Mouse (Mus musculus): Measurements from ENCODE around the gene Adamts17. TPM values are rescaled to one million over a fixed set of nuclear protein-coding genes. Genes with fewer than 3 reads are reported as not detected.

Gene Adamts17
- total and polyA plus RNA-seq, 3 experiments, result 0.33 to 0.42 TPM; not detected in 1

- H3K9ac ChIP-seq (ENCODE audit: control insufficient read depth, low read depth, low read length, poor library complexity, severe bottlenecking), result no peak overlapping the region
- no peak for TF ChIP-seq EP300 (IDR thresholded peaks at IDR 0.05; ENCODE audit: low read depth in 1 of 2, low read length in 2 of 2)
- no peak for TF ChIP-seq MXI1 (IDR thresholded peaks at IDR 0.05; ENCODE audit: low read depth, low read length)
- TF ChIP-seq MAX (IDR thresholded peaks at IDR 0.05; ENCODE audit: low read length), result no peak
- TF ChIP-seq ELF1 (IDR thresholded peaks at IDR 0.05; ENCODE audit: low read depth, low read length), result no peak
- no peak for TF ChIP-seq JUND (IDR thresholded peaks at IDR 0.05; ENCODE audit: low read depth, low read length)
- TF ChIP-seq MAZ (IDR thresholded peaks at IDR 0.05; ENCODE audit: low read depth, low read length), result no peak
- TF ChIP-seq USF1 (IDR thresholded peaks at IDR 0.05; ENCODE audit: low read depth, low read length), result no peak
- no peak for TF ChIP-seq E2F4 (IDR thresholded peaks at IDR 0.05; ENCODE audit: borderline replicate concordance, low read depth, low read length)
- TF ChIP-seq POLR2AphosphoS2 (IDR thresholded peaks at IDR 0.05; ENCODE audit: low read length), result no peak
- no peak for TF ChIP-seq CTCF (IDR thresholded peaks at IDR 0.05 in 2 of 3, conservative IDR thresholded peaks at IDR 0.05 in 1 of 3; ENCODE audit: control insufficient read depth in 1 of 3, insufficient read depth in 1 of 3, low read depth in 2 of 3, low read length in 3 of 3, poor library complexity in 1 of 3, severe bottlenecking in 1 of 3)
- TF ChIP-seq MYC (IDR thresholded peaks at IDR 0.05; ENCODE audit: low read depth, low read length), result no peak
- TF ChIP-seq MYB (IDR thresholded peaks at IDR 0.05; ENCODE audit: low read depth, low read length), result no peak
- no peak for TF ChIP-seq NELFE (IDR thresholded peaks at IDR 0.05; ENCODE audit: low read depth, low read length)
- TF ChIP-seq UBTF (IDR thresholded peaks at IDR 0.05; ENCODE audit: borderline replicate concordance, insufficient read depth, low read depth, low read length), result no peak
- TF ChIP-seq POLR2AphosphoS5 (IDR thresholded peaks at IDR 0.05; ENCODE audit: borderline replicate concordance, low read depth, low read length), result no peak
- TF ChIP-seq GABPA (IDR thresholded peaks at IDR 0.05; ENCODE audit: low read depth, low read length), result no peak
- TF ChIP-seq MEF2A (IDR thresholded peaks at IDR 0.05; ENCODE audit: extremely low read depth, insufficient replicate concordance, low read depth, low read length, poor library complexity, severe bottlenecking), result no peak
- TF ChIP-seq TAL1 (IDR thresholded peaks at IDR 0.05; ENCODE audit: low read length), result no peak
- TF ChIP-seq GATA1 (IDR thresholded peaks at IDR 0.05; ENCODE audit: low read depth, low read length), result no peak
- no peaks in the 10 kb centered on the region for H3K36me3 ChIP-seq (ENCODE audit: control insufficient read depth in 1 of 2, insufficient read depth in 2 of 2, low read length in 2 of 2)
- H3K4me1 ChIP-seq (ENCODE audit: control insufficient read depth in 1 of 2, insufficient read depth in 2 of 2, low read length in 2 of 2), result no peaks in the 10 kb centered on the region
- no peaks in the 10 kb centered on the region for H3K79me2 ChIP-seq (ENCODE audit: control insufficient read depth, insufficient read depth, low read length, poor library complexity)
- no peak for DNase-seq (ENCODE audit: low read depth, low spot score)
- H3K4me3 ChIP-seq (ENCODE audit: control insufficient read depth in 1 of 2, insufficient read depth in 1 of 2, low read depth in 2 of 2, low read length in 2 of 2), result no peak overlapping the region
- H3K27ac ChIP-seq (ENCODE audit: control insufficient read depth, low read depth, low read length), result no peak overlapping the region
- H3K27me3 ChIP-seq (ENCODE audit: control insufficient read depth in 1 of 2, insufficient read depth in 2 of 2, low read length in 2 of 2), result no peaks in the 10 kb centered on the region
- H3K9me3 ChIP-seq (replicated peaks; ENCODE audit: insufficient read depth, low read length), result no peaks in the 10 kb centered on the region
These were observed 93.7 kb downstream of the Adamts17 start for GRCm38 (mm10) chr7:66933251-66933650.

- Histone ChIP-seq H3K9ac (ENCODE audit: control insufficient read depth, low read depth, low read length, poor library complexity, severe bottlenecking) (no peak overlapping the region), H3K4me3 (ENCODE audit: control insufficient read depth in 1 of 2, insufficient read depth in 1 of 2, low read depth in 2 of 2, low read length in 2 of 2) (no peak overlapping the region), H3K27ac (ENCODE audit: control insufficient read depth, low read depth, low read length) (no peak overlapping the region), H3K27me3 (ENCODE audit: control insufficient read depth in 1 of 2, insufficient read depth in 2 of 2, low read length in 2 of 2) (no peaks in the 10 kb centered on the region), H3K4me1 (ENCODE audit: control insufficient read depth in 1 of 2, insufficient read depth in 2 of 2, low read length in 2 of 2) (no peaks in the 10 kb centered on the region), H3K79me2 (ENCODE audit: control insufficient read depth, insufficient read depth, low read length, poor library complexity) (no peaks in the 10 kb centered on the region), H3K9me3 (replicated peaks; ENCODE audit: insufficient read depth, low read length) (no peaks in the 10 kb centered on the region), H3K36me3 (ENCODE audit: control insufficient read depth in 1 of 2, insufficient read depth in 2 of 2, low read length in 2 of 2) (no peaks in the 10 kb centered on the region)
- DNase-seq (ENCODE audit: low read depth, low spot score), result no peak
- TF ChIP-seq MYC (IDR thresholded peaks at IDR 0.05; ENCODE audit: low read depth, low read length), result no peak
- TF ChIP-seq KAT2A (conservative IDR thresholded peaks at IDR 0.05; ENCODE audit: low read depth, low read length), result no peak
- TF ChIP-seq MAFK (IDR thresholded peaks at IDR 0.05; ENCODE audit: borderline replicate concordance, low read depth, low read length), result no peak
- no peak for TF ChIP-seq BHLHE40 (IDR thresholded peaks at IDR 0.05; ENCODE audit: borderline replicate concordance, low read depth, low read length)
- no peak for TF ChIP-seq JUND (IDR thresholded peaks at IDR 0.05; ENCODE audit: low read depth, low read length)
- no peak for TF ChIP-seq GABPA (IDR thresholded peaks at IDR 0.05; ENCODE audit: low read depth, low read length)
- TF ChIP-seq GATA1 (IDR thresholded peaks at IDR 0.05; ENCODE audit: low read depth, low read length), result no peak
These were observed 94.5 kb downstream of the Adamts17 start for GRCm38 (mm10) chr7:66934062-66934461.

Data from MEL (cell line).